Mouse (Mus musculus): ENCODE measurements around the gene Gm20388.

DNA sequence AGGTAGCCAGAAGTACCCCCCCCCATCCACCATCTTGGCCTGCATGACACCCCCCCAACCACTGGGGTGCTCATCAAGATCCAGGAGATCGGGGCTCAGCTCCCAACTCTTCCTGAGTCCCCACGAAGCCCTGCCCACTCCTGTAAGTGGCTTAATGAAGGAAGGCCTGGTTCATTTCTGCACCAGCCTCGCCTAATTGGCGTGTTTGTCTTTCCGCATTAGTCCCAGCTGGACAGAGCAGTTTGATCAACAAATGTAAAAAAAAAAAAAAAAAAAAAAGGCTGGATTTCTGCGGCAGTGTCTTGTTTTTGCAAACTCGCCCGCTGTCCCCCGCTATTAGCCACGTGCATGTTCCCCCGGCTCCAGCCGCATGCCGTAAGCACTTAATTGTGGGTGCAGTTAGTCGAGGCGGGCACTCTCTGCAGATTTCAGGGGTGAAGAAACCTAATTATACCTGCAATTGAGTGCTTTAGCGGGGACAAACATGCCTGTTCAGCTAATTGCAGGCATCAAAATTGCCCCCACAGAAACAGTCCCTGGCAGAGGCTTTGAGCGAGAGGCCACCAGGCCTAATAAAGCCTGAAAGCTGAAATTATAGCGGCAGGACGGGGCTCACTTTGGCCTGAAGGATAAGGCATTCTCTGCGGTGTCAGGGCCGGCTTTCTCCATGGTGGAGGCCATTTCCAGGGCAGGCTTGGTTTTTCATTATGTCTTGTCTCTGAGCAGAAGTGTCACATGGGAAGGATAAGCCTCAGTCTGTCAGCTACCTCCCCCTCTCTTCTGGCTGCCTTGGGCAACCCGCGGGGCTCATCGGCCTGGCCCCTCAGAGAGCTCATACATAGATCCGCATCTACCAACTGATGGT lies 566.3 kb downstream of the Gm20388 start:
- TF ChIP-seq POLR2A (IDR thresholded peaks at IDR 0.05; ENCODE audit: borderline replicate concordance, extremely low read depth, insufficient read depth, insufficient read length, poor library complexity, severe bottlenecking) = no peak
- no peak for TF ChIP-seq CTCF (IDR thresholded peaks at IDR 0.05; ENCODE audit: borderline replicate concordance, extremely low read depth, insufficient read depth, insufficient read length)

Measured in brain, embryonic 14.5 days (tissue).